9 mouse cellular contexts compared by ENCODE assay signal in the genomic region with DNA sequence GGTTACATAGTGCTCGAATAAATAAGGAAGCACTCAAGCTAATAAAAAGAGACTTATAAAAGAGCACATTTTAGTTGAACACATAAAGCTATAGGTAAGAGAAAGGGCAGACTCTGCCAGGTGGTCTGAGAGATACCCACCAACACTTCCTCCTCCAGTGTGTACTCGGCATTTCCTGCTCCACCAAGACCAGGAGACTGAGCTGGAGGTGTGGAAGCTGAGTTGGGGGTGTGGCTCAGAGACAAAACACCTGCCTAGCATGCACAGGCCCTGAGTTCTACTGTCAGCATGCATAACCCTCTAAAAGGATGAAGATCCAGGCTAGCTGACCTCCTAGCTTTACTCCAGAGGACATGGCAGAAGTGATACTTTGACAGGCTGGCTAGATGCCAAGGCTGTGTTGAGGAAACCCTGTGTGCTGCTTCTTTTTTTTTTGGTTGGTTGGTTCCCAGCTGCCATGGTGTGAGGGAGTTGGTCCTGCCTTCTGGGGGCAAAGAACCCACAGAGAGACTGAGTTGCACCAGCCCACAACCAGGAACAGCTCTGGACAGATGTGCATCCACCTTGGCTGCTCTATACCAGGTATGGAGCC. TPM values are rescaled to one million over a fixed set of nuclear protein-coding genes. Genes with fewer than 3 reads are reported as not detected.
DNase-seq lines count a peak whose midpoint lies in the region; ATAC-seq and TF ChIP-seq lines count a peak whose summit lies in the region.
"Had no signal": no experiment of that assay in that cellular context is flagged by ENCODE, and none has a peak within 500 bp of the region (broad histone marks: within the 10 kb centered on the region; RNA-seq: fewer than 3 reads in every experiment).

No protein-coding gene starts in this region.

- H3K4me2 ChIP-seq in kidney, embryonic 15.5 days = no peak overlapping the region

- TF ChIP-seq CTCF in kidney, adult 2 months (conservative IDR thresholded peaks at IDR 0.05; ENCODE audit: insufficient read depth, insufficient read length, low read depth, low read length) = no peak
- no peak for TF ChIP-seq CTCF in bone marrow, adult 2 months (IDR thresholded peaks at IDR 0.05; ENCODE audit: control insufficient read depth, insufficient read depth, low read length)

- no peak for TF ChIP-seq POLR2A in kidney, adult 2 months (IDR thresholded peaks at IDR 0.05; ENCODE audit: low read depth, low read length)
- no peak for TF ChIP-seq POLR2A in bone marrow, adult 2 months (IDR thresholded peaks at IDR 0.05; ENCODE audit: borderline replicate concordance, control insufficient read depth, low read depth, low read length)

- ATAC-seq in kidney, embryonic 15.5 days (replicated peaks; ENCODE audit: low FRiP score) = no peak
- ATAC-seq in megakaryocyte progenitor cell, adult 5-6 weeks (replicated peaks; ENCODE audit: poor library complexity) = 0 out of 2 replicates have a peak, but pooled peaks have one; percentile 1

- peaks cover 14% of the 10 kb centered on the region for H3K4me1 ChIP-seq in kidney, adult 2 months (ENCODE audit: control insufficient read depth, insufficient read depth, low read length)
- H3K4me1 ChIP-seq in kidney, embryonic 15.5 days = peaks cover 19% of the 10 kb centered on the region
- H3K4me1 ChIP-seq in bone marrow, adult 2 months (ENCODE audit: control insufficient read depth, insufficient read depth, low read length) = peaks cover 6% of the 10 kb centered on the region; the same call in 1 of the 2 replicates

- H3K27ac ChIP-seq in kidney, adult 2 months (ENCODE audit: insufficient read depth, low read depth, low read length) = no peak overlapping the region
- H3K27ac ChIP-seq in kidney, embryonic 15.5 days = no peak overlapping the region
- peak overlapping the region; percentile 52 for H3K27ac ChIP-seq in bone marrow, adult 2 months (ENCODE audit: control insufficient read depth, insufficient read depth, low read depth, low read length, poor library complexity)

- 64% methylated on average over 2 of the region's 2 CpGs for WGBS in kidney, adult 2 months
- WGBS in kidney, embryonic 15.5 days = 68% methylated on average over 2 of the region's 2 CpGs
- WGBS in bone marrow, adult 2 months = 10% methylated on average over 2 of the region's 2 CpGs

- H3K36me3 ChIP-seq in kidney, adult 2 months (ENCODE audit: control insufficient read depth, insufficient read depth, low read length) = no peaks in the 10 kb centered on the region
- no peaks in the 10 kb centered on the region for H3K36me3 ChIP-seq in kidney, embryonic 15.5 days

- H3K9ac ChIP-seq in kidney, embryonic 15.5 days = no peak overlapping the region

- no peak overlapping the region for H3K4me3 ChIP-seq in kidney, adult 2 months (ENCODE audit: insufficient read depth, low read depth, low read length)
- H3K4me3 ChIP-seq in kidney, embryonic 15.5 days (replicated peaks) = no peak overlapping the region
- no peak overlapping the region for H3K4me3 ChIP-seq in bone marrow, adult 2 months (replicated peaks; ENCODE audit: control insufficient read depth, low read depth, low read length)

- peak; percentile 63 for DNase-seq in kidney, adult 2 months
- peak; percentile 65 for DNase-seq in 416B (ENCODE audit: low read depth)
- DNase-seq in ovary, adult 18-20 months (ENCODE audit: low spot score) = no peak
- no peak for DNase-seq in neural tube, embryonic 10.5 days (ENCODE audit: extremely low spot score, low spot score)
- no peak for DNase-seq in cerebellum, adult 9-10 months

- no peaks in the 10 kb centered on the region for H3K27me3 ChIP-seq in kidney, adult 2 months (replicated peaks; ENCODE audit: control insufficient read depth, insufficient read depth, low read length)
- peaks cover 24% of the 10 kb centered on the region for H3K27me3 ChIP-seq in kidney, embryonic 15.5 days

- no peaks in the 10 kb centered on the region for H3K9me3 ChIP-seq in kidney, embryonic 15.5 days (replicated peaks)

RNA-seq across cellular contexts. Expression of a gene that starts 1.2 kb away (rescaled TPM):
- polyA plus RNA-seq in kidney, adult 2 months (2012; rRNA removed) = 461 and 477 TPM in 2 replicates
- polyA plus RNA-seq in kidney, embryonic 15.5 days (2015; fragmentation: Nextera tagmentation; extraction: Ambion mirVana) = 9.5 and 9.9 TPM in 2 replicates
- 31.2 and 32.1 TPM in 2 replicates for polyA plus RNA-seq in bone marrow, adult 2 months (2011; ENCODE audit: insufficient read depth, insufficient read length, low replicate concordance, missing spikeins)
- total RNA-seq in megakaryocyte progenitor cell, adult 5-6 weeks (2015) = 9.7 and 18.1 TPM in 2 replicates
- 15.4 and 20.7 TPM in 2 replicates for total RNA-seq in megakaryocyte progenitor cell, adult 5-6 weeks (2017)

RNA-seq across cellular contexts. Expression of a gene that starts 19.6 kb away (rescaled TPM):
- polyA plus RNA-seq in kidney, adult 2 months (2012; rRNA removed) = not detected in 2 replicates
- polyA plus RNA-seq in kidney, embryonic 15.5 days (2015; fragmentation: Nextera tagmentation; extraction: Ambion mirVana) = not detected in 2 replicates
- polyA plus RNA-seq in bone marrow, adult 2 months (2011; ENCODE audit: insufficient read depth, insufficient read length, low replicate concordance, missing spikeins) = 0.80 and 1.2 TPM in 2 replicates
- not detected in 2 replicates for total RNA-seq in megakaryocyte progenitor cell, adult 5-6 weeks (2015)
- total RNA-seq in megakaryocyte progenitor cell, adult 5-6 weeks (2017) = not detected in 2 replicates
- total RNA-seq: layer of hippocampus, adult 8-10 months had no signal

Comparison
In these comparisons a context has a peak if more than half of its experiments do, and no peak if none do; other contexts are left out.
1. RNA of a gene that starts 1.2 kb away (polyA plus RNA-seq): 461 to 477 TPM in kidney, adult 2 months; 31.2 to 32.1 TPM in bone marrow, adult 2 months and 9.5 to 9.9 TPM in kidney, embryonic 15.5 days; every median in the first group is over 10 times any median in the second.
2. DNase-seq: peak in kidney, adult 2 months (single experiment) and 416B (single experiment); none in ovary, adult 18-20 months (single experiment), neural tube, embryonic 10.5 days (single experiment) and cerebellum, adult 9-10 months (single experiment).